Mouse (Mus musculus) embryonic facial prominence, embryonic 15.5 days (tissue): ENCODE data around the gene Gbf1. TPM values are rescaled to one million over a fixed set of nuclear protein-coding genes. Genes with fewer than 3 reads are reported as not detected.
A peak's percentile ranks its signal among the peaks of the same experiment; 100 is the strongest.

Experiments used
- ATAC-seq: fragments of 200-750 bp; cut with Nextera tagmentation; 2 replicates; pipeline ENCODE4 v1.8.0; 2017; ENCODE audit warnings: low read depth, moderate TSS enrichment; ENCODE audit not compliant: insufficient number of reproducible peaks, low FRiP score, low TSS enrichment
- H3K27ac ChIP-seq: fragments of 300-500 bp; sonication (generic); replicated peaks from 2 replicates; pipeline ENCODE4 v1.5.1; 2015; ENCODE audit warnings: mild to moderate bottlenecking, inconsistent platforms
- H3K27me3 ChIP-seq: fragments of 300-500 bp; sonication (generic); 2 replicates; pipeline ENCODE4 v1.6.1; 2015; ENCODE audit warnings: inconsistent platforms
- H3K36me3 ChIP-seq: fragments of 300-500 bp; sonication (generic); 2 replicates; pipeline ENCODE4 v1.6.1; 2015; ENCODE audit warnings: mild to moderate bottlenecking, inconsistent platforms
- H3K4me1 ChIP-seq: fragments of 300-500 bp; sonication (generic); 2 replicates; pipeline ENCODE4 v1.6.1; 2015; ENCODE audit warnings: inconsistent platforms
- H3K4me2 ChIP-seq: fragments of 300-500 bp; sonication (generic); replicated peaks from 2 replicates; pipeline ENCODE4 v1.6.1; 2015; ENCODE audit warnings: mild to moderate bottlenecking, inconsistent platforms
- H3K4me3 ChIP-seq: fragments of 300-500 bp; sonication (generic); replicated peaks from 2 replicates; pipeline ENCODE4 v1.5.1; 2015; ENCODE audit warnings: mild to moderate bottlenecking, inconsistent platforms
- H3K9ac ChIP-seq: fragments of 300-500 bp; sonication (generic); 2 replicates; pipeline ENCODE4 v1.6.1; 2015; ENCODE audit warnings: inconsistent platforms
- H3K9me3 ChIP-seq: fragments of 300-500 bp; sonication (generic); replicated peaks from 2 replicates; pipeline ENCODE4 v1.6.1; 2016; ENCODE audit warnings: inconsistent platforms
- WGBS: fragments of 180-500 bp; shearing (Covaris S2); methylation state at CpG from one replicate; pipeline ENCODE4 v1.1.7; 2015; 5-methylcytosine and 5-hydroxymethylcytosine counted together
- polyA plus RNA-seq: library from polyadenylated mRNA; unstranded; fragments of >200 nt; fragmentation: Nextera tagmentation; extraction: Ambion mirVana; gene quantifications from 2 replicates; pipeline ENCODE4 v1.2.1, GENCODE M21; 2015

Gbf1 gene
- polyA plus RNA-seq, 1 experiment from 2014 or later = 61.2 TPM

DNA sequence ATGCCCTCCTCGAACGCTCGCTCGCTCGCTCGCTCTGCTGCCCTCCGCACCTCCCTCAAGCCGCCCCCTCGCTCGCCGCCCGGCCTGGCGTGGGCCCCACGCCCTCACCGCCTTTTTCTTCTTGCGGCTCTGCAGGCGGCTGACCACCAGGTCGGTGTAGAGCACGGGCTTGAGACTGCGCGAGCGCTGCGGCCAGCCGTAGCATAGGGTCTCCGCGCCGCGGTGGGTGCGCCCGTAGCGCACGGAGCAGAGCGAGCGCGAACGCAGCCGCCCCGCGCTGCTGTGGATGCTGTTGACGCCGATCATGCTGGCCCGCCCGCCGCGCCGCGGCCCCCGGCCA is 165.2 kb downstream of the Gbf1 start:
- peak overlapping the region; percentile 83 for H3K4me2 ChIP-seq
- H3K36me3 ChIP-seq = peaks cover 3% of the 10 kb centered on the region
- no peak for ATAC-seq
- H3K4me1 ChIP-seq = peaks cover 62% of the 10 kb centered on the region
- peaks cover 97% of the 10 kb centered on the region for H3K27me3 ChIP-seq
- 1% methylated on average over 47 of the region's 48 CpGs for WGBS
- H3K9me3 ChIP-seq = no peaks in the 10 kb centered on the region
- H3K27ac ChIP-seq = no peak overlapping the region
- H3K4me3 ChIP-seq = peak overlapping the region; percentile 54
- H3K9ac ChIP-seq = peak overlapping the region; percentile 33

DNA sequence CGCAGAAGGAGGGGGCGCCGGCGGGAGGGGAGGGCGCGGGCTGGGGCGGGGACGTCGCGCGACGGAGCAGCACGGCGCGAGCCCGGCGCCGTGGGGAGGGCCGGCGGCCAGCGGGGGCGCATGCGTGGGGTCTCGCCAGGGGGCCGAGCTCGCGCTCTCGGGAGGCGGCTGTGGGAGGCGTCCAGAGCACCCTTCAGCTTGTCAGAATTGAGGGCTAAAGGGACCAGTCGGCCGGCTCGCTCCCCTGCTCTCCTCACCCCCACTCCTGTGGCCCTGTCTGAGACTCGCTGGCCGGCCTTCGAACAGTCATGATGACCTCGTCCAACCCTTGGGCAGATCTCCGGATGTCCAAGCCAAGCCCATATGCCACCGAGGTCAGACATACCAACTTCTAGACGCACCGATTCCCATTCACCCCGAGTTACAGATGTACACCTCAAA is 165.7 kb downstream of the Gbf1 start:
- no peak; the same call in 1 of the 2 replicates for ATAC-seq
- WGBS = under 1% methylated on average over 24 of the region's 42 CpGs

DNA sequence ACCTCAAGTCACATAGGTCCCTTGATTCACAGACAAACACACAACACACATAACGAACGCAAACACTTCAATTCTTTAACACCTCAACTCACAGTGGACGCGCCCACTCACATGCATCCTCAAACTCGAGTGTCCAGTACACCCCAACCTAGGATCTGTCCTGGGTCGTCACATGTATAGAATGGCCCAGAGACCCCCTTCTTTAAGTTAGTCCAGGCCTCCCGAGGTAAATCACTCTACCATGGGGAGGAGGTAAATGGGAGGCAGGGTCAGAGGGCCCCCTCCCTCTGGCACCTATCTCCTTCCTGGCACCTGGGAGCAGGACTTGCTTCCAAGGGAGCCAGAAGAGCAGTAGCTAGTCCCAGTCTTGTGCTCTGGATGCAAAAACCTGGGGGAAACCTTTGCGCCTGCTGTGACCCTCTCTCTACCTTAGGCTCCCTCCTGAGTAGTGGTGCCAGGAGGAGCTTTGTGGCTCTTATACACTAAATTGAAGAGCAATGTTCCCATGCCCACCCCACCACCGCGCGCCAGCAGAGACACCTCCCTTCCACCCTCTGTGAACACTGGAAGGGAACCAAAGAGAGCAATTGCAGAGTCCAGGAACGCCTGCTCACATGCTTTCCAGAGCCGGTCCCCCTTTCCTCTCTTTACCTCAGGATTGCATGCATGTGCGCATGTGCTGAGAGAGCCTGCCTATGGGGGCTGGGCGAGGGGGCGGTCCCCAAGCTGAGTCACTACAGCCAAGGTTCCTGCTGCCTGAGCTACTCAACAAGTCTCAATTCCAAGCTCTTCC is 166.5 kb downstream of the Gbf1 start:
- Histone ChIP-seq H3K27me3 (peaks cover 99% of the 10 kb centered on the region), H3K4me3 (peak overlapping the region; percentile 54; the same call in 1 of the 2 replicates), H3K36me3 (no peaks in the 10 kb centered on the region), H3K4me2 (peak overlapping the region; percentile 83), H3K4me1 (peaks cover 62% of the 10 kb centered on the region), H3K9ac (no peak overlapping the region), H3K27ac (peak overlapping the region; percentile 49; the same call in 1 of the 2 replicates), H3K9me3 (no peaks in the 10 kb centered on the region)
- WGBS = 12% methylated on average over 16 of the region's 16 CpGs
- no peak for ATAC-seq

More for the DNA sequence above, 165.7 kb downstream of the Gbf1 start:
- Histone ChIP-seq H3K9me3 (no peaks in the 10 kb centered on the region), H3K27ac (no peak overlapping the region), H3K27me3 (peaks cover 99% of the 10 kb centered on the region), H3K9ac (peak overlapping the region; percentile 33; the same call in 1 of the 2 replicates), H3K4me1 (peaks cover 62% of the 10 kb centered on the region), H3K4me2 (peak overlapping the region; percentile 83), H3K4me3 (peak overlapping the region; percentile 54), H3K36me3 (no peaks in the 10 kb centered on the region)

DNA sequence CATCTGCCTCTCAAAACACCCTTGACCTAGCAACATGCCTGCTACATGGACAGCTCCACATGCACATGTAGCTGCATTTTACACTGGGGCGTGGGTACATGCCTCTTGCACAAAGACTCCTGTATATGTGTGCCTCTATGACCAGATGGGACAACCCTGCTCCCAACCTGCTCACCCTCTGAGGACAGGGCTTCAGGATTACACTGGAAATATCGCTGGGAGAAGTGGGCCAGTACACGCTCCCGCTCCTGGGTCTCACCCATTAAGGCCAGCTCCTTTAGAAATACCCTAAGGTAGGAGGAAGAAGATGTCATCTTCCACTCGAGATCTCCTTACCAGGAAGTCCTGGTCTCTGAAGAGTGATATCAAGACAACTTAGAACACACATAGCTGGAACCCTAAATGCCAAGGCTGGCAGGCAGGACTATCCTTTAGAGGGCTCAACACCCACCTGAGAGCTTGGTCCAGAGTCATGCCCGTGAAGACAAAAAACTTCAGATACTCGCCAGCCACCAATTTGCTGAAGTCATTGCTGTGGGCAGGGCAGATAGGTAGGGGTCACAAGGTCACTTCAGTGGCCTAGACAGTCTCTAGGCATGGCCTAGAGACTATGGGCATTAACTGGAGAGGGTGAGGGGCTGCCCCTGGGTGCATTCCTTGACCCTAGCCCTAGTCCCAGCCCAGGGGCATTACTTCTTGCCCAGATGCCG is 167.9 kb downstream of the Gbf1 start:
- no peak for ATAC-seq
- Histone ChIP-seq H3K4me3 (no peak overlapping the region), H3K4me2 (no peak overlapping the region), H3K36me3 (no peaks in the 10 kb centered on the region), H3K27ac (no peak overlapping the region), H3K9ac (no peak overlapping the region), H3K4me1 (peaks cover 56% of the 10 kb centered on the region), H3K9me3 (no peaks in the 10 kb centered on the region), H3K27me3 (peaks cover 99% of the 10 kb centered on the region)
- 76% methylated on average over 8 of the region's 8 CpGs for WGBS

DNA sequence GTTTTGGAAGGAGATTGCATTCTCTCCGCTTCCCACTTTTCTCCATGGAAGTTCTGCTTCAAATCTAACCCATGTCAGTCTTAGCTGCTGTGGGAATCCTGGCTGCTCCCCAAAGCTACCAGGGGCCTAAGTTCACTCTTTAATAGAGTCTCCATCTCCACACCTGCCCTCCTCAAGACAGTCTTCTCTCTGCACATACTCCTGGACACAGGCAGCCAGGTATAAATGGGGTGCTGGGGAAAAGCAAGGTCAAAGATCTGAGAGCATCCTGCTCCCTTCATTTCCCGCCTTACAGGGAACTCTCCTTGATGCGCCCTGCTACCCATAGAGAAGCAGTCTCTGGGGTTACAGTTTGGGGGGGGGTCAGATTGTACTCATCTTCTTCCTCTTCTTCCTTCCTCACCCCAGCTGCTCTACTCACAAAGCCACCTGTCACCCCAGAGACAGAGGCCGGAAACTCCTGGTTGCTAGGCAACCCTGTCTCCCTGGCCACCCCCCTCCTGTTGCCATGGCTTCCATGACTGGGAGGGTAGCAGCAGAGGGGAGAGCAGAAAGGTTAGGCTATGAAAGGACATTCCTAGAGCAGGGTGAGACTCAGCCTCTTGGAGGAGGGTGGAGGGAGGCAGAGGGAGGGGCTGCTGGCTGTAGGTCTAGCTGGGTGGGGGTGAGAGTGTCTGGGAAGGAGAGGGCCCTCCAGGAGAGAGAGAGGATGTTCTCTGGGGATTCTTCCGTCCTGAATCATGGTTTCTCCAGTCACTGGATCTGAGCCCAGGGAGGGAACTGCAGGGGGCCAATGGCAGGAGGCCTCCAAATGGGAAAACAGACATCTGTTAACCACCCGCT is 169.0 kb downstream of the Gbf1 start:
- no peaks in the 10 kb centered on the region for H3K36me3 ChIP-seq
- H3K9me3 ChIP-seq = no peaks in the 10 kb centered on the region
- no peak for ATAC-seq
- no peak overlapping the region for H3K4me3 ChIP-seq
- no peak overlapping the region for H3K9ac ChIP-seq
- peaks cover 99% of the 10 kb centered on the region for H3K27me3 ChIP-seq
- no peak overlapping the region for H3K27ac ChIP-seq
- 23% methylated on average over 6 of the region's 6 CpGs for WGBS
- no peak overlapping the region for H3K4me2 ChIP-seq
- peaks cover 49% of the 10 kb centered on the region for H3K4me1 ChIP-seq

DNA sequence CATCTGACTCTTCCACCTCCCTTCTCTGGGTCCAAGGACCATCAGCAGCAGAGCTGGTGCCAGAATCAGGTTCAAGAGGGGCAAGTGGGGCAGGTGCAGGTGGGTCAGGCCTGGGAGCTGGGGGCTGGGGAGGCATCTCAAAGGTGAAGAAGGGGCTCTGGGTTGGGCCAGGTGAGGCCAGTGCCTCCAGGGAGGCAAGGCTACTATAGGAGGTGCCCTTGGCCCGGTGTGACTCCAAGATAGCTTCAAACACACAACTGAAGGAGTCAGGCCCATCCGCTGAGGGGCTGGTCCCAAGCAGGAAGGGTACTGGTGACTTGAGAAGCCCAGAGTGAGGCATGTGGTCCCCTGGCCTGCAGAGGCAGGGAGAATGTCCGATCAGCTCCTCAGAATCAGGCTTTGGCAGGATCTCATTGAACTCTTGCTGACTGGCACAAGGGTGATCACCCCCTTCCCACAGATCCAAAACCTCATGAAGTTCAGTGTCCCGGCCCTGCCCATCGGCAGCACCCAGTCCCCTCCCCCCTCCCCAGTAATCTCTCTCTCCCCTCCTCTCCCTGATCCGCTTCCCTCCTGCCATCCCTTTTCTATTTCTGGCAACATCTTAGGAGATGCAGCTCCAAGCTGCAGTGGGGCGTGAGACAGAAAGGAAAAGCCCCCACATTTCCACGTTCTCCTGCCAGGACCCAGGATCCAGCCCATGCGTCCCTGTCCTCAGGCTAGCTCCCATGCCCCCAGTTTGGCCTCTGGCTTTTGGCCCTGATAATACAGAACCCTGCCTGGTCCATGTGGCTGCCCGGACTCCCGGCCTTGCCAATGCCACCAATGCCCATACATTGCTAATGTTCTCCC is 170.1 kb downstream of the Gbf1 start:
- H3K4me2 ChIP-seq = no peak overlapping the region
- peak overlapping the region; percentile 34; the same call in 1 of the 2 replicates for H3K27ac ChIP-seq
- H3K4me1 ChIP-seq = peaks cover 49% of the 10 kb centered on the region
- H3K4me3 ChIP-seq = no peak overlapping the region
- H3K27me3 ChIP-seq = peaks cover 99% of the 10 kb centered on the region
- no peak overlapping the region for H3K9ac ChIP-seq
- no peaks in the 10 kb centered on the region for H3K9me3 ChIP-seq
- H3K36me3 ChIP-seq = no peaks in the 10 kb centered on the region
- ATAC-seq = no peak
- 45% methylated on average over 11 of the region's 11 CpGs for WGBS

DNA sequence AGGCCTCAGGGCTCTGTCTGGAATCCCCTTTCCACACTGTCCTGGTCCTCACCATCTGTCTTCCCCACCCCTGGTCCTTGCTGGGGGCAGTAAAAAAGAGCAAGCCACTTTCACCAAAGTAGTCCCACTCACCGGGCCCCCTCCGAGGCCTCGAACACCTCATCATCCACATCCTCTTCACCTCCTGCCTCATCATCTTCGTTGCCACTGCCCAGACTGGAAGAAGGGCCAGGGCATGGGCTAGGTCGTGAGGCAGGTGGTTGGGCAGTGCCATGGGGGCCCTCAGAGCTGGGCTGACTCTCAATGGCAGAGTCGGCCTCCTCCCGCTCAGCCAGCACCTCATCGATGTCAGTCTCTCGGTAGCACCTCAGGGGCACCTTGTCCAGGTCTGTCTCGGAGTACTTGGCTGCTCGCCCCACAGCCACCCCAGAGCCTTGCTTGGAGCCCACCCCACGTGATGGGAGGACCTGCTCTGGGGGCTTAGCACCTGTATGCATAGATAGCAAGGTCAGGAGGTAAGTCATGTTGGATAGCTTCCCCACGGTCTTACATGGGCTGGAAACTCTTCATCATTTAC is 170.8 kb downstream of the Gbf1 start:
- H3K27ac ChIP-seq = no peak overlapping the region
- H3K4me2 ChIP-seq = no peak overlapping the region
- no peaks in the 10 kb centered on the region for H3K9me3 ChIP-seq
- no peak overlapping the region for H3K9ac ChIP-seq
- H3K4me1 ChIP-seq = peaks cover 49% of the 10 kb centered on the region
- 76% methylated on average over 13 of the region's 13 CpGs for WGBS
- H3K36me3 ChIP-seq = no peaks in the 10 kb centered on the region
- H3K4me3 ChIP-seq = no peak overlapping the region
- no peak for ATAC-seq
- H3K27me3 ChIP-seq = peaks cover 95% of the 10 kb centered on the region

DNA sequence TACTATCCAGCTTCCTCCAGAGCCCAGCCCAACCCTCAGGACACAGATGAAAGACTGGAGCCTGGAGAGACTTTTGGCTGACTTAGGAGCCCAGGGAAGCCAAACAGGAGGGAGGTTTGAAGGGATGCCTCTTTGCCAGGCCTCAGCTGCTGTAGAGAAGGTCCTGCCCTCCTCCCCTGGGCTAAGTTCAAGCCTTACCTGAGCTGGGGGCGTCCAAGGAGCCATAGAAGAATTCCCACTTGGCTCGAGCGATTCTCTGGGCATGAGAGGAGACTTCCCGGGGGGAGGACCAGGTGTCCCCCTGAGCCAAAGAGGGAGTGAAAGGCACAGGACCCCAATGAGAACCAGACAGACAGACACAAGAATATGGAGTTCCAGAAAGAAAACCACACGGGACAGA is 171.4 kb downstream of the Gbf1 start:
- H3K36me3 ChIP-seq = no peaks in the 10 kb centered on the region
- 59% methylated on average over 5 of the region's 5 CpGs for WGBS
- H3K4me2 ChIP-seq = no peak overlapping the region
- no peaks in the 10 kb centered on the region for H3K9me3 ChIP-seq
- peaks cover 46% of the 10 kb centered on the region for H3K4me1 ChIP-seq
- H3K9ac ChIP-seq = no peak overlapping the region
- no peak overlapping the region for H3K4me3 ChIP-seq
- peaks cover 88% of the 10 kb centered on the region for H3K27me3 ChIP-seq
- H3K27ac ChIP-seq = no peak overlapping the region
- no peak for ATAC-seq

DNA sequence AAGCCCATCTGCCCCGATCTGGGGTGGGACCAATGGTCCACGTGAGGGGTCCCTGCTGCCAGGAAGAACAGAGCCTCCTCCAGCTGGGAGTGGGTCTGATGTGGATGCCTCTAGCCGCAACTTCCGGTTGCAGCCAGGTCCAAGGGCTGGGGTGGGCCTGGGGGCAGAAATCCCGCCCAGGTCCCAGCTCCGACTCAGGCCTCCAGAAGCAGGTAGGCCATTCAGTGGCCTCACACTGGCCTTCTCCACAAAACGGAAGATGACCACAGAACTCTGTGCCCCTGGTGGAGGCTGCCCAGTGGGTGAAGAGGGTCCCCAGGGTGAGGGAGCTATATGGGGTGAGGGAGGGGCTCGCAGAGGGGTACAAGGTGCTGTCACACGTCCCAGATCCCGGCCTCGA is 172.1 kb downstream of the Gbf1 start:
- Histone ChIP-seq H3K27me3 (peaks cover 82% of the 10 kb centered on the region), H3K36me3 (no peaks in the 10 kb centered on the region), H3K4me2 (no peak overlapping the region), H3K4me3 (no peak overlapping the region), H3K4me1 (peaks cover 46% of the 10 kb centered on the region), H3K9me3 (no peaks in the 10 kb centered on the region), H3K27ac (no peak overlapping the region), H3K9ac (no peak overlapping the region)
- no peak for ATAC-seq
- 57% methylated on average over 11 of the region's 11 CpGs for WGBS

DNA sequence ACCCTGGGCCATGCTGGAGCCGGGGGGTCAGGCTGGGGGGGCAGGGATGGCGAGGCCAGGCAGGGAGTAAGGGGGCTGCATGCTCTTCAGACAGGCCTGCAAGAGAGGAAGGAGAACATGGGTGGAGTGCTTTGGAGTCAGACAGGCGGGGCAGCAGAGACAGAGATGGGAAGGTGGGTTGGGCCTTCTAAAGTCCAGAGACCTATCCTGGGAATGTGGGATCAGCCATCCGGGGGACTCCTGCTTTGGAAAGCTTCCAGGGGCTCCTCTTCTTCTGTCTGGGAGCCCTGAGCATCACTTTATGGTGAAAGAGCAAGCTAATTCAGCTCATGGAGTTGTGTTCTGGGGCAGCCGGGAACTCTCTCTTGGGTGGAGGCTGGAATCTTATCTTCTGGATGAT is 172.6 kb downstream of the Gbf1 start:
- Histone ChIP-seq H3K27ac (no peak overlapping the region), H3K4me2 (no peak overlapping the region), H3K27me3 (peaks cover 76% of the 10 kb centered on the region), H3K36me3 (no peaks in the 10 kb centered on the region), H3K4me1 (peaks cover 47% of the 10 kb centered on the region), H3K9ac (no peak overlapping the region), H3K4me3 (no peak overlapping the region), H3K9me3 (no peaks in the 10 kb centered on the region)
- ATAC-seq = no peak
- 66% methylated on average over 5 of the region's 5 CpGs for whole genome bisulfite sequencing
